Mouse (Mus musculus) olfactory bulb, adult 2 months (tissue): ENCODE measurements around the gene Nat14. TPM values are rescaled to one million over a fixed set of nuclear protein-coding genes. Genes with fewer than 3 reads are reported as not detected.

ENCODE experiments used
- H3K27ac ChIP-seq: fragments of 200-500 bp; 2 replicates; pipeline ENCODE4 v1.5.1; 2012; ENCODE audit warnings: low read depth, low read length; ENCODE audit not compliant: insufficient read depth
- H3K4me1 ChIP-seq: fragments of 200-500 bp; 2 replicates; pipeline ENCODE4 v1.6.1; 2012; ENCODE audit warnings: low read length; ENCODE audit not compliant: control insufficient read depth, insufficient read depth
- H3K4me3 ChIP-seq: fragments of 200-500 bp; 2 replicates; pipeline ENCODE4 v1.5.1; 2012; ENCODE audit warnings: mild to moderate bottlenecking, low read depth, low read length, moderate library complexity; ENCODE audit not compliant: insufficient read depth
- CTCF ChIP-seq: fragments of 200-500 bp; IDR thresholded peaks from 2 replicates; pipeline ENCODE4 v1.5.1; 2012; ENCODE audit warnings: low read depth, mild to moderate bottlenecking, low read length, moderate library complexity; ENCODE audit not compliant: insufficient read depth
- POLR2A ChIP-seq: fragments of 200-500 bp; IDR thresholded peaks from 2 replicates; pipeline ENCODE4 v1.6.1; 2012; ENCODE audit warnings: mild to moderate bottlenecking, low read depth, low read length, moderate library complexity; ENCODE audit not compliant: insufficient read depth
- WGBS: fragments of 180-500 bp; shearing (Covaris S2); methylation state at CpG from one replicate; pipeline ENCODE4 v1.1.7; 2018; 5-methylcytosine and 5-hydroxymethylcytosine counted together
- polyA plus RNA-seq: library from polyadenylated mRNA; stranded (reverse); fragments of >200 nt; gene quantifications from 2 replicates; pipeline ENCODE4 v1.2.4, GENCODE M21; 2012; ENCODE audit warnings: low replicate concordance; ENCODE audit not compliant: missing spikeins, insufficient read depth, insufficient read length

Gene Nat14
- polyA plus RNA-seq, 1 experiment = not detected

- 48% methylated on average over 4 of the region's 4 CpGs for WGBS
- H3K27ac ChIP-seq = no peak overlapping the region
- H3K4me3 ChIP-seq = no peak overlapping the region
- TF ChIP-seq POLR2A (no peak), CTCF (no peak)
- 0 out of 2 replicates have a peak, but pooled peaks cover 3% of the 10 kb centered on the region for H3K4me1 ChIP-seq
These were observed 12.5 kb downstream of the Nat14 start for GRCm38 (mm10) chr7:4934160-4934914.

GRCm38 (mm10) chr7:4936832-4937231 lies 15.0 kb downstream of the Nat14 start:
- Histone ChIP-seq H3K4me1 (no peaks in the 10 kb centered on the region), H3K27ac (no peak overlapping the region), H3K4me3 (no peak overlapping the region)
- 81% methylated on average over 10 of the region's 10 CpGs for WGBS
- TF ChIP-seq POLR2A = no peak
- no peak for TF ChIP-seq CTCF

GRCm38 (mm10) chr7:4937392-4937791 lies 15.6 kb downstream of the Nat14 start:
- 78% methylated on average over 11 of the region's 11 CpGs for WGBS

GRCm38 (mm10) chr7:4938456-4938855 lies 16.6 kb downstream of the Nat14 start:
- Histone ChIP-seq H3K4me1 (peaks cover 1% of the 10 kb centered on the region; the same call in 1 of the 2 replicates), H3K27ac (no peak overlapping the region), H3K4me3 (no peak overlapping the region)
- WGBS = 46% methylated on average over 2 of the region's 2 CpGs
- TF ChIP-seq POLR2A (no peak), CTCF (0 out of 2 replicates have a peak, but pooled peaks have one; percentile 18)

More at GRCm38 (mm10) chr7:4937392-4937791, 15.6 kb downstream of the Nat14 start:
- no peak overlapping the region for H3K4me3 ChIP-seq
- TF ChIP-seq POLR2A (no peak), CTCF (no peak)
- no peaks in the 10 kb centered on the region for H3K4me1 ChIP-seq
- no peak overlapping the region for H3K27ac ChIP-seq

- 12% methylated on average over 9 of the region's 9 CpGs for WGBS
- Histone ChIP-seq H3K4me1 (peaks cover 3% of the 10 kb centered on the region; the same call in 1 of the 2 replicates), H3K4me3 (no peak overlapping the region), H3K27ac (no peak overlapping the region)
- TF ChIP-seq CTCF (peak; percentile 70), POLR2A (no peak)
These were observed 18.2 kb downstream of the Nat14 start for GRCm38 (mm10) chr7:4940068-4940479.

GRCm38 (mm10) chr7:4942673-4943072 lies 20.8 kb downstream of the Nat14 start:
- Histone ChIP-seq H3K27ac (no peak overlapping the region), H3K4me1 (peaks cover 3% of the 10 kb centered on the region; the same call in 1 of the 2 replicates), H3K4me3 (no peak overlapping the region)
- 52% methylated on average over 5 of the region's 5 CpGs for WGBS
- TF ChIP-seq POLR2A (no peak), CTCF (no peak)

GRCm38 (mm10) chr7:4943223-4943815 lies 21.5 kb downstream of the Nat14 start:
- Histone ChIP-seq H3K4me1 (peaks cover 3% of the 10 kb centered on the region; the same call in 1 of the 2 replicates), H3K27ac (peak overlapping the region; percentile 22; the same call in 1 of the 2 replicates), H3K4me3 (peak overlapping the region; percentile 57)
- peak; percentile 79 for TF ChIP-seq CTCF
- TF ChIP-seq POLR2A = no peak
- 11% methylated on average over 15 of the region's 15 CpGs for WGBS

GRCm38 (mm10) chr7:4947855-4948254 lies 26.0 kb downstream of the Nat14 start:
- H3K27ac ChIP-seq = no peak overlapping the region
- no peak overlapping the region for H3K4me3 ChIP-seq
- 34% methylated on average over 2 of the region's 2 CpGs for WGBS
- H3K4me1 ChIP-seq = peaks cover 9% of the 10 kb centered on the region; the same call in 1 of the 2 replicates
- TF ChIP-seq POLR2A (no peak), CTCF (no peak)

GRCm38 (mm10) chr7:4948386-4948785 lies 26.6 kb downstream of the Nat14 start:
- Histone ChIP-seq H3K4me3 (no peak overlapping the region), H3K4me1 (peaks cover 10% of the 10 kb centered on the region; the same call in 1 of the 2 replicates), H3K27ac (no peak overlapping the region)
- TF ChIP-seq CTCF (no peak), POLR2A (no peak)
- 80% methylated on average over 6 of the region's 6 CpGs for WGBS
